Mouse (Mus musculus) ES-CJ7 (cell line): ENCODE data around the gene Zdhhc5.
"Not testable (repeated sequence)": the region's sequence is repeated elsewhere in the genome, so short reads cannot be mapped to it uniquely, and the experiment has no call there.

Experiments
- DNase-seq: peaks from one replicate; pipeline ENCODE4 v3.0.0; 2011; ENCODE audit warnings: low read depth, low spot score

Gene Zdhhc5

DNA sequence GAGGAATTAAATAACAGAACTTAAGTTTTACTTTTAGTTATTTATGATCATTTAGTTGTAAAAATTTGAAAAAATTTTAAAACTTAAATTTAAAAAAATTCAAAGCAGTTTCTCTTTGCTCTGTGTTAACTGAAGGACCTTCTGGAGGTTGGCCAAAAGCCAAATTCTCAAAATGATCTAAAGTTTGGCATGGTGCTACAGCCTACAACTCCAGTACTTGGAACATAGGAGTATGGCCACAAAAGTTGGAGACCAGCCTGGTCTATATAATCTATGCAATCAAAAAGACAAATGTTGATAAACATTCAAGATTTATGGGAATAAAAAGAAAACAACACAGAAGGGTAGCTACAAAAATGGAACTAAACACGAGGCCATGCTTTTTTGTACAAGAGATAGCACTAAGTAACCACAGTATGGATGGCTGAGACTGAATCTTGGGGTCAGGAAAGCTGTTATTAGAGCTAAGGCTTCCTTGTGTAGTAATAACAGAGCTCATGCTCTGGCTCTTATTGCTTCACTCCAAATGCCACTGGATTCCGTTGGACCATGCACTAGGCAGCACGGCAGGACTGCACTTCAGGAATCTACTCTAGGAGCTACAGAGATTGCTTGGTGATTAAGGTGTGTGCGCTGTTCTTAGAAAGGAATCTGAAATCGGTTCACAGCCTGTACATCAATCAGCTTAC, 19.8 kb downstream of the Zdhhc5 start:
- DNase-seq, result no peak

- DNase-seq, result no peak
These were observed 24.9 kb downstream of the Zdhhc5 start for GRCm38 (mm10) chr2:84690050-84690449.

DNA sequence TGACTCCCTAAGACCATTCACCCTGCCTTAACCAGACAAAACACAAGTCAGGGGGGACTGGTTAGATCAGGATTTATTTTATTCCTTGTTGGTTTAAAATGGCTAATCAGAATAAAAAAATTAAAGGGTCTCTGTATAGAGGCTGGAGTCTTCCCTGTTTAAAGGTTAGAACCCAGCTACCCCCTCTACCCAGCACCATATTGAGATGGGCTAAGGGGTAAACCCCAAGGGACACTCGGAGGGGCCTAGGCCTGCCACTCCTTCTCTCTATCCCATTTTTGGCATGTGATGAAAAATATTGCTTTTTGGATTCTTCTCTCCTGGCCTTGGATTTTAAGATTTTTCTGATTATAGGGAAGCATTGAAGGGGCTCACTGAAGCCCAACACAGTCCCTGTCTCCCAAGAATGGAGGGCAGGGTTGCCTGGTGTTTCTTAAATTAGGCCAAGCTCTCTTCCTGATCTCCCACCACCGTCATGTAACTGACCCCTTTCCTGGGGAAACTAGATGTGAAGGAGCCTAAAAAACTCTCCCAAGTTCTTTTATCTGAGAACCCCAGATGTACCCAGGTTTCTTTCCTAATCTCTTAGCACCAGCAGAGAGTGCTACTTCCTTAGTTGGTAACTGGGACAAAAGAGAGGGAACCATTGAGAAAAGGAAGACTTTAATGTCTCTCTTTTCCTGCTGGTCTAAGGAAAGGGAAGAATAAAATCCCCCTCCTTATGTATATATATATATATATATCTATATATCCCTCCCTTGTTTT, 26.7 kb downstream of the Zdhhc5 start:
- DNase-seq, result no peak

GRCm38 (mm10) chr2:84682605-84683183, 32.3 kb downstream of the Zdhhc5 start:
- no peak for DNase-seq

- DNase-seq, result no peak
These were observed 36.0 kb downstream of the Zdhhc5 start, which contains the start of gene Tmx2 for GRCm38 (mm10) chr2:84679016-84679415. Gene Tmx2 (minus strand): TSS chr2:84679140.

- peak; percentile 100 for DNase-seq
These were observed 36.8 kb downstream of the Zdhhc5 start, which contains the start of the genes Gm28635 and Med19 for GRCm38 (mm10) chr2:84677968-84678880. Gene Gm28635 (minus strand): TSS chr2:84678041. Gene Med19 (plus strand): TSS chr2:84678402.

GRCm38 (mm10) chr2:84677270-84677967, 37.6 kb downstream of the Zdhhc5 start:
- peak; percentile 88 for DNase-seq

DNA sequence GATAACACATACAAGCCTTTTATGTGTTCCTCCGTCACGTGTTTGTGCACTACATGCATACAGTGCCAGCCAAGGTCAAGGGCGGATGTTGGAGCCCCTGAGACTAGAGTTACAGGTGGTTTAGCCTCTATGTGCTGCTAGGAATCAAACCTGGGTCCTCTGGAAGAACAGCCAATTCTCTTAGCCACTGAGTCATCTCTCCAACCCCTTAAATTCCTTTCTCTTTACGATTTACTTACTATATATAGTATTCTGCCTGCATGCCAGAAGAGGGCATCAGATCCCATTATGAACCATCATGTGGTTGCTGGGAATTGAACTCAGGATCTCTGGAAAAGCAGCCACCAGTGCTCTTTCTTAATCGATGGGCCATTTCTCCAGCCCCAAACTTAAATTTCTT, 43.4 kb downstream of the Zdhhc5 start:
- not testable (repeated sequence) for DNase-seq

DNA sequence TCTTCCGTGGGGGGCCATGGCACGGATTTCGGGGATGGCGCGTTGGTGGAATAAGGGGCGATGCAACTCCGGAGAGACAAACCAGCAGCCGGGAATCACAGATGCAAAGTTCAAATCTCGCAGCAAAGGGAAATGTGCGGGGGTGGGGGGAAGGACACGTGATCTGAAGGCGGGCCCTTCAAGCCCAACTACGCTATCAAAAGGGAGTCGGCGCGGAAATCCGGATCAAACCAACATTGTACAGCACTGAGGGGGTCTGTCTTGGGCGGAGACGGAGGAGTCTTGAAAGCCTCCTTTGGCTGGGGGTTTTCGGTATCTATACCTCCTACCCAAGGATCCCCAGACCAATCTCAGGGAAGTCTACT, 44.4 kb downstream of the Zdhhc5 start, which contains the start of gene Selenoh:
Selenoh (minus strand) TSS at position 202 of the 365 bp plus-strand sequence.
- peak; percentile 98 for DNase-seq

DNA sequence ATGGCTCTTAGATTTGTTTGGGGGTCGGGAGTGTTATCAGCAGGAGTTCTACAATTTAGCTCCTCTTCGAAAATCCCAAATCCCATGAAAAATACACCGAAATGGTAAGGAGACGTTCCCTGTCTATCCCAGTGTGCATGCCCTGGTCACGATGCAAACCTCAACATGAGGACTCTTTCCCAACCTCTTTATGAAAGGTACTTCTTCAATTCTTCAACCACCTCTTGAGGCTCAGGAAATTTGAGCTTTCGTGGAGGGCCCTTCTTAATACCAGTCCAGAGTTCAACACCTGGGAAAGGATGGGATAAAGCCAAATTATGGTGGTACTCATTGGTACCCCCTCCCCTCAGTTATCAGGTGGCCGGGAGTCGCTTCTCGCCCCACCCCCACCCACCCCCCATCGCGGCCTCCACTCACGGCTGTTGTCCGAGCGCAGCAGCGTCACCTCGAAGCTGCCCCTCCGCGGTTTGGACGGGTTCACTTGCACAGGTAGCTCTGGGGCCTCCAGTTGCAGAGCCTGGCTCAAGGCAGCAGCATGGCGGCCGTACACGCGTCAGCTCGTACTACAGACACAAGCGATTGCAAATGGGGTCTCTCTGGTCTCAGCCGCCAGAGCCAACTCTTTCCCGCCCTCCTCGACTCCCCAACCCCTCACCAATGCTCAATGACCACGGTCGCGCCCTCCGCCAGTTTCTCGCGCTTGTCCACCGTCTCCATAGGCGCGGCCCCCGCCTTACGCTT, 45.0 kb downstream of the Zdhhc5 start:
- DNase-seq, result peak; percentile 62

GRCm38 (mm10) chr2:84666081-84666480, 48.9 kb downstream of the Zdhhc5 start:
- DNase-seq, result no peak

DNA sequence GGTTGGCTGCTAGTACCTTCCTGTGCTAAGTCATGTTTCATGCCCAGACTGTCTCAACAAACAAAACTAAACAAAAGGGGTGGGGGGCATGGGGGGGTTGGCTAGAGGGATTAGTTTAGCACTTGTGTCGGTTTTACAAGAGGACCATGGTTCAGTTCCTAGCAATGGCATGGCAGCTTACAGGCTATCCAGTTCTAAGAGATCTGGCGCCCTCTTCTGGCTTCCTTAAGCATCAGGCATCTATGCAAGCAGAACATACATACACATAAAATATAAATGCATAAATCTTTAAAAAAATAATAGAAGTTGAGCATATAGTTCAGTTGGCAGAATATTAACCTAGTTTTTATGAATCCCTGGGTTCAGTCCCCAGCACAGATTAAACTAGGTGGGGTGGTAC, 52.1 kb downstream of the Zdhhc5 start:
- DNase-seq, result peak; percentile 85

DNA sequence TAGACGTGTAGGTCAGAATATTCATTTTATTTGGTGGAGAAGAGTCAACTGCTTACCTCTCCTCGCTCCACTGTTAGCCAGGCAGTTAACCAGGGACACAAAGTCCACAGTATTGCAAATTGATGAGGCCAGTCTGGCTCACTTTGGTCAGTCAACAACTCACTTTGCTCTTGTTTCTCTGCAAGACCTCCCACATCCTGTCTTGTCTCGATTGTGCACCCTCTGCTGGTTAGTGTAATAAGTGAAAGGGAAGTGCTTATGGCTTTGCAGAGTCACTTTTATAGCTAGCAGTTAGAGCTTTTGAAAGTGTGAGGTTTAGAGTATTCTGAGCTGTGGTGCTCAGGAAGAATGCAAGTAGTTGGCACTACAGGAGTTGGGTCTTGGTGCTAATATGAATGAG, 54.7 kb downstream of the Zdhhc5 start:
- DNase-seq, result peak; percentile 86

- DNase-seq, result peak; percentile 64
These were observed 56.2 kb downstream of the Zdhhc5 start, which contains the start of gene Btbd18 for GRCm38 (mm10) chr2:84658806-84659205. Gene Btbd18 (plus strand): TSS chr2:84659079.

GRCm38 (mm10) chr2:84655864-84656263, 59.1 kb downstream of the Zdhhc5 start:
- DNase-seq, result no peak

DNA sequence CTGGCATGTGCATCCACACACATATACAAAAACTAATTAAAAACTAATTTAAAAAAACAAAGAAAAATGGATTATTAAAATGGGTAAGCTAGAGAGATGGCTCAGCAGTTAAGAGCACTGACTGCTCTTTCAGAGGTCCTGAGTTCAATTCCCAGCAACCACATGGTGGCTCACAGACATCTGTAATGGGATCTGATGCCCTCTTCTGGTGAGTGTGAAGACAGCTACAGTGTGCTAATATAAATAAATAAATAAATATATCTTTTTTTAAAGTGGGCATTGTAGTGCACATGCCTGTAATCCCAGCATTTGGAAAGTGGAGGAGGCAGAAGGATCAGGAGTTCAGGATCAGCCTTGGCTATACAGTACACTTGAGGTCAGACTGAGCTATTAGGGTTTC, 61.6 kb downstream of the Zdhhc5 start:
- no peak for DNase-seq

- peak; percentile 91 for DNase-seq
These were observed 64.3 kb downstream of the Zdhhc5 start, which contains the start of gene Ctnnd1 for GRCm38 (mm10) chr2:84650464-84651195. Gene Ctnnd1 (minus strand): TSS chr2:84650765.

- DNase-seq, result no peak
These were observed 65.3 kb downstream of the Zdhhc5 start for GRCm38 (mm10) chr2:84649674-84650073.

DNA sequence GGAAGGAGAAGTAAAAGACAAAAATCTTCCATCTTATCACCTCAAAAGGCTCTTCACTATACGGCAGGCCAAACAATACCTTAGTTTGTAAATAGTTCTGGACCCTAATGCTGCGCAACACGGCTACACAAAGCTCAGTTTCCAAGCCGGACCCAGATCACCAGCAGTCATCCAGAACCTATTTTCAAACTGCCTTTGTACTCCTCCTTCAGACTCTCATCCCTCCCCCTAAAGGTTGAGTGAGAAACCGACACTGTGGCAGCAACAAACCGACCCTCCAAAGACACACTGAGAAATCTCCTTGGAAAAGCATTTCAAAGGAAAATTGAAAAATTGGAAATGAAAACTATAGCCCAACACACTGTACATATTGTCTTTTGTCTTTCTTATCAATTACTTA, 66.6 kb downstream of the Zdhhc5 start:
- DNase-seq, result no peak
